Mouse (Mus musculus) B cell, adult 2 months (primary cell): ENCODE data around the gene Gm21454.
"Not testable (repeated sequence)": the region's sequence is repeated elsewhere in the genome, so short reads cannot be mapped to it uniquely, and the experiment has no call there.

Source experiments
- DNase-seq, 2 experiments: peaks; one replicate each; pipeline ENCODE4 v3.0.0; 2022

The Gm21454 gene

DNA sequence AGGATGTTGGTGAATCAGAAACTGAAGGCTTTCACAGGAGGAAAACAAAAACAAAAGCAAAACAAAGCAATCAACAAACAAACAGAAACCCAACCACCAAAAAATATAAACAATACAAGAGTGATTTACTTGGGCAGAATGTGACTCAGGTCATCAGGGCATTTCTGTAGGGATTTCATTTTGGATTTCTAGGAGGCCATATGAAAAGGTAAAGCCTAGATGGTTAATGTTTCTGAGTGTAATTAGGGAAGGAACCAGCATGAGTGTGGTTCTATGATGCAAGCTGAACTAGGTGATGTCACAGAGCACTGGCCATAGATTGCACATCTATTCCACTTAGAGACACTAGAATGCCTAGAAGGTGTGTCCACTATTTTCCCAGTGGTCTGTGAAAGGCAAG, at the start of gene Gm21454, which contains the start of gene Gm21440:
Gene Gm21454, plus strand, starts transcription at position 352 of the 400 bp plus-strand sequence.
Gene Gm21440, plus strand, starts transcription at position 301 of the 400 bp plus-strand sequence.
- not testable (repeated sequence) for DNase-seq

DNA sequence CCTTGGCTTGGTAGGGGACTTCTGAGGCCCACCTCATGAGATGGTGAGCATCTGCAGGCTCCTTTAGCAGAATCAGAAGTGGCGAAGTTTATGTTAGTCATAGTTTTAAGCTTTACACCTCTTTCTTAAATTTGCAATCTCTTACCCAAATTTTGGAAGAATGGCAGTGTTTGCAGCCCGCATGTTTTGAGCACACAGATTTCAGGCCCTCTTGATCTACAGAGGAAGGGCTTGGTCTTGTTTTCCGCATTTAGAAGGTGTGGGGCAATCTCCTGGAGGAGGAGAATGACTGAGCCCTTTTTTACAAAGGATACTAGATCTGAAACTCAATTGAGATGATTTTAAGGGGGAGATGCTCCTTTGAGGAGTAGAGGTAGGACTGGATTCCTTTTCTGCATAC, 28.4 kb upstream of the Gm21454 start, which contains the start of gene Gm21828:
Gene Gm21828, minus strand, starts transcription at position 101 of the 400 bp plus-strand sequence.
- not testable (repeated sequence) for DNase-seq

DNA sequence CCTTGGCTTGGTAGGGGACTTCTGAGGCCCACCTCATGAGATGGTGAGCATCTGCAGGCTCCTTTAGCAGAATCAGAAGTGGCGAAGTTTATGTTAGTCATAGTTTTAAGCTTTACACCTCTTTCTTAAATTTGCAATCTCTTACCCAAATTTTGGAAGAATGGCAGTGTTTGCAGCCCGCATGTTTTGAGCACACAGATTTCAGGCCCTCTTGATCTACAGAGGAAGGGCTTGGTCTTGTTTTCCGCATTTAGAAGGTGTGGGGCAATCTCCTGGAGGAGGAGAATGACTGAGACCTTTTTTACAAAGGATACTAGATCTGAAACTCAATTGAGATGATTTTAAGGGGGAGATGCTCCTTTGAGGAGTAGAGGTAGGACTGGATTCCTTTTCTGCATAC, 96.7 kb downstream of the Gm21454 start, which contains the start of gene Gm21725:
Gene Gm21725, minus strand, starts transcription at position 101 of the 400 bp plus-strand sequence.
- not testable (repeated sequence) for DNase-seq
